Mouse (Mus musculus) hindbrain, embryonic 14.5 days (tissue): ENCODE results near the gene Pdk4. TPM values are rescaled to one million over a fixed set of nuclear protein-coding genes. Genes with fewer than 3 reads are reported as not detected.

Experiments
- ATAC-seq: fragments of 200-750 bp; cut with Nextera tagmentation; 2 replicates; pipeline ENCODE4 v1.8.0; 2017; ENCODE audit warnings: moderate number of reproducible peaks, mild to moderate bottlenecking, moderate TSS enrichment, moderate library complexity; ENCODE audit not compliant: low FRiP score
- DNase-seq: peaks from one replicate; pipeline ENCODE4 v3.0.0-alpha.2; 2015; ENCODE audit warnings: low spot score
- H3K27ac ChIP-seq: fragments of 300-500 bp; sonication (generic); 2 replicates; pipeline ENCODE4 v1.5.1; 2014; ENCODE audit warnings: mild to moderate bottlenecking, moderate library complexity
- H3K27me3 ChIP-seq: fragments of 300-500 bp; sonication (generic); 2 replicates; pipeline ENCODE4 v1.6.1; 2014; ENCODE audit warnings: mild to moderate bottlenecking, low read length, mixed read lengths; ENCODE audit not compliant: control insufficient read depth, insufficient read depth
- H3K36me3 ChIP-seq: fragments of 300-500 bp; sonication (generic); replicated peaks from 2 replicates; pipeline ENCODE4 v1.6.1; 2014; ENCODE audit not compliant: control insufficient read depth, insufficient read depth
- H3K4me1 ChIP-seq: fragments of 300-500 bp; sonication (generic); replicated peaks from 2 replicates; pipeline ENCODE4 v1.6.1; 2014; ENCODE audit warnings: antibody characterized with exemption, low read length, mixed read lengths; ENCODE audit not compliant: control insufficient read depth, insufficient read depth
- H3K4me2 ChIP-seq: fragments of 300-500 bp; sonication (generic); replicated peaks from 2 replicates; pipeline ENCODE4 v1.6.1; 2014; ENCODE audit warnings: mild to moderate bottlenecking, moderate library complexity
- H3K4me3 ChIP-seq: fragments of 300-500 bp; sonication (generic); replicated peaks from 2 replicates; pipeline ENCODE4 v1.5.1; 2014; ENCODE audit warnings: mild to moderate bottlenecking, low read length
- H3K9ac ChIP-seq: fragments of 300-500 bp; sonication (generic); 2 replicates; pipeline ENCODE4 v1.6.1; 2014
- H3K9me3 ChIP-seq: fragments of 300-500 bp; sonication (generic); 2 replicates; pipeline ENCODE4 v1.6.1; 2016; ENCODE audit warnings: low read length; ENCODE audit not compliant: control insufficient read depth
- WGBS: fragments of 180-500 bp; shearing (Covaris S2); extraction: QIAGEN DNeasy Blood & Tissue Kit; methylation state at CpG from one replicate; pipeline ENCODE4 v1.1.7; 2014; 5-methylcytosine and 5-hydroxymethylcytosine counted together
- polyA plus RNA-seq: library from polyadenylated mRNA; unstranded; fragments of >200 nt; fragmentation: Nextera tagmentation; extraction: Ambion mirVana; gene quantifications from 2 replicates; pipeline ENCODE4 v1.2.1, GENCODE M21; 2014

The Pdk4 gene
- polyA plus RNA-seq, 1 experiment from 2014 or later, result 2.9 TPM

GRCm38 (mm10) chr6:5501551-5501950, 5.4 kb upstream of the Pdk4 start:
- H3K9me3 ChIP-seq, result no peaks in the 10 kb centered on the region

GRCm38 (mm10) chr6:5498740-5499139, 2.6 kb upstream of the Pdk4 start:
- no peak for ATAC-seq
- Histone ChIP-seq H3K36me3 (no peaks in the 10 kb centered on the region), H3K27ac (no peak overlapping the region), H3K27me3 (peaks cover 3% of the 10 kb centered on the region; the same call in 1 of the 2 replicates), H3K4me1 (peaks cover 8% of the 10 kb centered on the region), H3K4me2 (no peak overlapping the region), H3K9me3 (no peaks in the 10 kb centered on the region), H3K9ac (no peak overlapping the region), H3K4me3 (no peak overlapping the region)
- 92% methylated on average over 11 of the region's 11 CpGs for WGBS
- DNase-seq, result no peak

More at GRCm38 (mm10) chr6:5501551-5501950, 5.4 kb upstream of the Pdk4 start:
- no peak overlapping the region for H3K9ac ChIP-seq
- H3K27ac ChIP-seq, result no peak overlapping the region
- H3K4me2 ChIP-seq, result no peak overlapping the region
- no peak overlapping the region for H3K4me3 ChIP-seq
- H3K4me1 ChIP-seq, result no peaks in the 10 kb centered on the region; the same call in 1 of the 2 replicates
- DNase-seq (no peak), ATAC-seq (no peak)
- WGBS, result 87% methylated on average over 10 of the region's 10 CpGs
- no peaks in the 10 kb centered on the region for H3K36me3 ChIP-seq
- H3K27me3 ChIP-seq, result peaks cover 3% of the 10 kb centered on the region; the same call in 1 of the 2 replicates

- Histone ChIP-seq H3K27me3 (peaks cover 3% of the 10 kb centered on the region; the same call in 1 of the 2 replicates), H3K4me2 (peak overlapping the region; percentile 99), H3K4me3 (peak overlapping the region; percentile 47), H3K9me3 (no peaks in the 10 kb centered on the region), H3K27ac (no peak overlapping the region), H3K9ac (no peak overlapping the region), H3K4me1 (peaks cover 8% of the 10 kb centered on the region), H3K36me3 (no peaks in the 10 kb centered on the region)
- ATAC-seq (no peak), DNase-seq (no peak)
- 48% methylated on average over 3 of the region's 3 CpGs for WGBS
Observed at GRCm38 (mm10) chr6:5496854-5497235, 736 bp upstream of the Pdk4 start.

- Histone ChIP-seq H3K27ac (no peak overlapping the region), H3K9me3 (no peaks in the 10 kb centered on the region), H3K4me1 (no peaks in the 10 kb centered on the region), H3K9ac (no peak overlapping the region), H3K4me3 (no peak overlapping the region), H3K27me3 (no peaks in the 10 kb centered on the region), H3K4me2 (no peak overlapping the region), H3K36me3 (no peaks in the 10 kb centered on the region)
- ATAC-seq (no peak), DNase-seq (no peak)
- 88% methylated on average over 7 of the region's 7 CpGs for WGBS
Observed at GRCm38 (mm10) chr6:5485028-5485427, 11.1 kb downstream of the Pdk4 start.

- ATAC-seq (no peak), DNase-seq (no peak)
- WGBS, result 52% methylated on average over 3 of the region's 3 CpGs
- Histone ChIP-seq H3K4me3 (no peak overlapping the region), H3K4me2 (no peak overlapping the region), H3K4me1 (no peaks in the 10 kb centered on the region), H3K27me3 (no peaks in the 10 kb centered on the region), H3K9me3 (no peaks in the 10 kb centered on the region), H3K9ac (no peak overlapping the region), H3K36me3 (no peaks in the 10 kb centered on the region), H3K27ac (no peak overlapping the region)
Observed at GRCm38 (mm10) chr6:5482270-5482783, 13.8 kb downstream of the Pdk4 start.

GRCm38 (mm10) chr6:5481066-5481465, 15.0 kb downstream of the Pdk4 start:
- H3K27me3 ChIP-seq, result no peaks in the 10 kb centered on the region
- 93% methylated on average over 2 of the region's 2 CpGs for WGBS
- H3K27ac ChIP-seq, result no peak overlapping the region
- no peaks in the 10 kb centered on the region for H3K36me3 ChIP-seq
- ATAC-seq (no peak), DNase-seq (no peak)
- no peak overlapping the region for H3K4me2 ChIP-seq
- no peak overlapping the region for H3K9ac ChIP-seq
- no peaks in the 10 kb centered on the region for H3K9me3 ChIP-seq
- no peaks in the 10 kb centered on the region for H3K4me1 ChIP-seq
- no peak overlapping the region for H3K4me3 ChIP-seq

GRCm38 (mm10) chr6:5474021-5474420, 22.1 kb downstream of the Pdk4 start:
- Histone ChIP-seq H3K9ac (no peak overlapping the region), H3K9me3 (no peaks in the 10 kb centered on the region), H3K4me1 (no peaks in the 10 kb centered on the region), H3K27me3 (no peaks in the 10 kb centered on the region), H3K36me3 (no peaks in the 10 kb centered on the region), H3K4me2 (no peak overlapping the region), H3K4me3 (no peak overlapping the region), H3K27ac (no peak overlapping the region)
- ATAC-seq (no peak), DNase-seq (no peak)
- 76% methylated on average over 1 of the region's 1 CpGs for WGBS

GRCm38 (mm10) chr6:5472692-5473091, 23.4 kb downstream of the Pdk4 start:
- 95% methylated on average over 2 of the region's 2 CpGs for WGBS
- H3K27ac ChIP-seq, result no peak overlapping the region
- H3K27me3 ChIP-seq, result no peaks in the 10 kb centered on the region
- ATAC-seq (no peak), DNase-seq (no peak)
- no peak overlapping the region for H3K4me3 ChIP-seq
- no peak overlapping the region for H3K4me2 ChIP-seq
- H3K9me3 ChIP-seq, result no peaks in the 10 kb centered on the region
- no peaks in the 10 kb centered on the region for H3K4me1 ChIP-seq
- no peak overlapping the region for H3K9ac ChIP-seq
- H3K36me3 ChIP-seq, result no peaks in the 10 kb centered on the region

GRCm38 (mm10) chr6:5470480-5471318, 25.4 kb downstream of the Pdk4 start:
- no peaks in the 10 kb centered on the region for H3K9me3 ChIP-seq
- no peaks in the 10 kb centered on the region for H3K4me1 ChIP-seq
- H3K27ac ChIP-seq, result no peak overlapping the region
- ATAC-seq, result peak; percentile 48; the same call in 1 of the 2 replicates
- WGBS, result 67% methylated on average over 10 of the region's 10 CpGs
- no peaks in the 10 kb centered on the region for H3K36me3 ChIP-seq
- no peak overlapping the region for H3K4me3 ChIP-seq
- no peak overlapping the region for H3K9ac ChIP-seq
- H3K4me2 ChIP-seq, result no peak overlapping the region
- no peaks in the 10 kb centered on the region for H3K27me3 ChIP-seq
- DNase-seq, result no peak
